Mouse (Mus musculus) neural tube, embryonic 10.5 days (tissue): ENCODE results near the gene Tmprss6.

Experiments used
- DNase-seq: peaks from one replicate; pipeline ENCODE4 v3.0.0-alpha.2; 2017; ENCODE audit warnings: low spot score; ENCODE audit errors: extremely low spot score

The Tmprss6 gene

GRCm38 (mm10) chr15:78422046-78422956 is 46.1 kb downstream of the Tmprss6 start:
- DNase-seq = peak; percentile 84

DNA sequence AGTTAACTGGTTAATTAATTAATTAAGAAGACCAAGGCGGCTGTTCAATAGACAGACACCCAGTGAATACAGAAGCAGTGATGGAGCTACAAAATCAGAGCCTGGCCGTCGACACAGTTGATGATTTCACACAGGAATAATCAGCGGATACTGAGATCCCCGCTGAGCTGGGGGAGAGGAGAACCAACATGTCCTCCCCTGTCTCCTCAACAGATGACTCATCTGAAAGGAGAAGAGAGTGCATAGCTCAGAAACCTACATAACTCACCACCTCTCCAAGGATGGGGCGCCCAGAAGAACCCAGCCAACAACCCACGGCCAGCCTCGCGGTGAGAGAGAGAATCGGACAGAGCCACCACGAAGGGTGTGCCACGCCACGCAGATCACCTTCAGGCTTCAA is 48.0 kb downstream of the Tmprss6 start:
- DNase-seq = no peak

GRCm38 (mm10) chr15:78416937-78417336 is 51.5 kb downstream of the Tmprss6 start:
- no peak for DNase-seq

DNA sequence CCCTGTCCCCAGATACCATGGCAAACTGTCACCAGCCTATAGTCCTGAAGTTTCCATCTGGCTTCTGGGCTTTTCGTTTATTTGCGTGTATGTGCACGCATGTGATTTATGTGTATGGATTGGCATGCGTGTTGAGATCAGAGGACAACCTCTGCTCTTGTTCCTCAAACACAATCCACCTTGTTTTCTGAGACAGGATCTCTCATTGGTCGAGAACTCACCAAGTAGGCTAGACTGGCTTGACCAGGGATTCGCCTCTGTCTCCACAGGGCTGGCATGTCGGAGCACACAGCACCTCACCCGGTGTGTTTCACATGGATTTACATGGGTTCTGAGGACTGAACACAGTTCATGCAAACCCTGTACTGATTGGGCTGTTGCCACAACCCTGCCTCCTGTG is 54.3 kb downstream of the Tmprss6 start:
- DNase-seq = no peak

DNA sequence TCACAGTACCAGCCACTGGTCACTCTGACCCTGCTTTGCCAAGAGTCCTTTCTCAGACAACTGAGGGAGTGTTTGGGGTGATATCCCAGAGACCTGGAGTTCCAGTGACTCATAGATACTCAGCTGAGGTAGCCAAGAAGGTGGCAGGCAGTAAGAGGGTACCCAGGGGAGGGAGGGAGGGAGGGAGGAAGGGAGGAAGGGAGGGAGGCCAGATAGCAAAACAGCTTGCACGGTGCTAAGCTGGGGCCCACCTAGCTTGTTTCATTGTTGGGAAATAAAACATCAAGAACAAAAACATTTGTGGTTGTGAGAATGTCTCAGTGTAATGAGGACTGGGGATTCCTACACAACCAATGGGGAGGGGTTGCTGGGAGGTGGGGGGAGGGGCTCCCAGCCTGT is 54.7 kb downstream of the Tmprss6 start:
- no peak for DNase-seq

GRCm38 (mm10) chr15:78413083-78413718 is 55.2 kb downstream of the Tmprss6 start:
- no peak for DNase-seq

GRCm38 (mm10) chr15:78409570-78410052 is 58.8 kb downstream of the Tmprss6 start:
- DNase-seq = no peak

- peak; percentile 92 for DNase-seq
Measured at GRCm38 (mm10) chr15:78406293-78406934, 62.0 kb downstream of the Tmprss6 start, which contains the start of gene Mpst. Gene Mpst, plus strand, starts transcription at chr15:78406416.

- peak; percentile 71 for DNase-seq
Measured at GRCm38 (mm10) chr15:78405517-78406211, 62.8 kb downstream of the Tmprss6 start, which contains the start of gene Tst. Gene Tst, minus strand, starts transcription at chr15:78405907.

- no peak for DNase-seq
Measured at GRCm38 (mm10) chr15:78405098-78405497, 63.3 kb downstream of the Tmprss6 start.

GRCm38 (mm10) chr15:78403896-78404295 is 64.5 kb downstream of the Tmprss6 start:
- DNase-seq = no peak

GRCm38 (mm10) chr15:78403301-78403741 is 65.1 kb downstream of the Tmprss6 start:
- DNase-seq = no peak

DNA sequence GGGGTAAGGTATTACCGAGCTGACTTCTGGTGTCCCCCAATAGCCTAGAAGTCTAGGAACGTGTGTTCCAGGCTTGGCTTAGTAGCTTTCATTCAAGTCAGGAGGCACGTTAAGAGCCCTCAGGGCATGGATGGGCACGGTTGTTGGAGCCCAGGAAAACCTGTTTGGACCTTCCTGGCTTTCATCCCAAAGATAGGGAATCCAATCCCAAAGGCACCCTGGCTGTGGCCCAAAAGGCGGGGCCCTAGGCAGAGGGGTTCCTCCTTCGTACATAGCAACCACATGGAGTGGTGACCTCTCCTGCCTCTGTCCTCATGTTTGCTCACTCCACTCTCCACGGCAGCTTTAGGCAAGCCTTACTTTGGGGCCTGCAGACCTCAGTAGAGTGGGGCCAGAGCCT is 66.0 kb downstream of the Tmprss6 start:
- DNase-seq = no peak

DNA sequence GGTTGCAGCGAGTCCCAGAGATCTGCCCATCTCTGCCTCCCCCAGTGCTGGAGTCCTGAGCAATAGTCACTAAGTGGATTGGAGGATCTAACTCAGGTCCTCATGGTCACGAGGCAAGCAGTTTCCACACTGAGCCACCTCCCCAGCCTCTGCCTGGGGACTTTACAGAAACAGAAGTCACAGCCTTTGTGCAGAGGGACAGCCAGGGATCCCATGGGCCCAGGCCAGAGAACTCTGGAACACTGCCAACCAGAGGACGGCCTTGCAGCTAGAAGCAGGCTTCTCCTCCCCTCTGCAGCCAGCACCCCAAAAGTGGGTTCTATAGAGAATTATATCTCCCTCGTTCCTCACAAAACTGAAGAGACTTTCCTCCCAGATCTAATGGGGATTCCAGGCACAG is 66.5 kb downstream of the Tmprss6 start:
- DNase-seq = no peak

- DNase-seq = no peak
Measured at GRCm38 (mm10) chr15:78401345-78401744, 67.1 kb downstream of the Tmprss6 start.

- no peak for DNase-seq
Measured at GRCm38 (mm10) chr15:78395478-78395962, 72.9 kb downstream of the Tmprss6 start, which contains the start of gene Tex33. Gene Tex33, minus strand, starts transcription at chr15:78395912.

GRCm38 (mm10) chr15:78390855-78391254 is 77.6 kb downstream of the Tmprss6 start:
- no peak for DNase-seq
